Mouse (Mus musculus): ENCODE data around the gene Vasn.

The Vasn gene

GRCm38 (mm10) chr16:4639831-4640237, at the start of gene Vasn, which contains the start of gene Dnaja3:
TSS of gene Vasn (plus strand) at chr16:4639941.
TSS of gene Dnaja3 (plus strand) at chr16:4639989.
- DNase-seq (ENCODE audit: low spot score): peak; percentile 71

- no peak for DNase-seq (ENCODE audit: low spot score)
Observed at GRCm38 (mm10) chr16:4590236-4590635, 49.5 kb upstream of the Vasn start.

- peak; percentile 63 for DNase-seq (ENCODE audit: low spot score)
Observed at GRCm38 (mm10) chr16:4592909-4593875, 46.5 kb upstream of the Vasn start.

- DNase-seq (ENCODE audit: low spot score): no peak
Observed at GRCm38 (mm10) chr16:4593971-4594813, 45.5 kb upstream of the Vasn start, which contains the start of gene Glis2. TSS of gene Glis2 (plus strand) at chr16:4594713.

- DNase-seq (ENCODE audit: low spot score): no peak
Observed at GRCm38 (mm10) chr16:4594814-4595526, 44.8 kb upstream of the Vasn start.

- no peak for DNase-seq (ENCODE audit: low spot score)
Observed at GRCm38 (mm10) chr16:4595527-4595963, 44.2 kb upstream of the Vasn start.

GRCm38 (mm10) chr16:4596141-4596728, 43.5 kb upstream of the Vasn start:
- no peak for DNase-seq (ENCODE audit: low spot score)

GRCm38 (mm10) chr16:4596836-4597235, 42.9 kb upstream of the Vasn start:
- DNase-seq (ENCODE audit: low spot score): no peak

GRCm38 (mm10) chr16:4597296-4597695, 42.4 kb upstream of the Vasn start:
- no peak for DNase-seq (ENCODE audit: low spot score)

GRCm38 (mm10) chr16:4598041-4598440, 41.7 kb upstream of the Vasn start:
- no peak for DNase-seq (ENCODE audit: low spot score)

GRCm38 (mm10) chr16:4598891-4599543, 40.7 kb upstream of the Vasn start:
- DNase-seq (ENCODE audit: low spot score): no peak

GRCm38 (mm10) chr16:4599616-4600015, 40.1 kb upstream of the Vasn start:
- DNase-seq (ENCODE audit: low spot score): no peak

- no peak for DNase-seq (ENCODE audit: low spot score)
Observed at GRCm38 (mm10) chr16:4600701-4601310, 38.9 kb upstream of the Vasn start.

- no peak for DNase-seq (ENCODE audit: low spot score)
Observed at GRCm38 (mm10) chr16:4602189-4602588, 37.6 kb upstream of the Vasn start.

- no peak for DNase-seq (ENCODE audit: low spot score)
Observed at GRCm38 (mm10) chr16:4602766-4603452, 36.8 kb upstream of the Vasn start.

- DNase-seq (ENCODE audit: low spot score): no peak
Observed at GRCm38 (mm10) chr16:4603453-4603837, 36.3 kb upstream of the Vasn start.

- no peak for DNase-seq (ENCODE audit: low spot score)
Observed at GRCm38 (mm10) chr16:4604293-4604837, 35.4 kb upstream of the Vasn start.

GRCm38 (mm10) chr16:4605514-4606131, 34.1 kb upstream of the Vasn start:
- no peak for DNase-seq (ENCODE audit: low spot score)

GRCm38 (mm10) chr16:4606431-4607084, 33.2 kb upstream of the Vasn start:
- DNase-seq (ENCODE audit: low spot score): no peak

Data from layer of hippocampus, adult 11-12 months (tissue).